Mouse (Mus musculus) C2C12 (cell line): ENCODE measurements around the gene Hoxc4. TPM values are rescaled to one million over a fixed set of nuclear protein-coding genes. Genes with fewer than 3 reads are reported as not detected.
A peak's percentile ranks its signal among the peaks of the same experiment; 100 is the strongest.

Experiments
- H3K27me3 ChIP-seq: one replicate; pipeline ENCODE4 v1.6.1; 2011; ENCODE audit not compliant: control insufficient read depth, insufficient read depth, insufficient read length
- H3K36me3 ChIP-seq: one replicate; pipeline ENCODE4 v1.6.1; 2011; ENCODE audit not compliant: control insufficient read depth, insufficient read depth
- H3K4me3 ChIP-seq: one replicate; pipeline ENCODE4 v1.5.1; 2011; ENCODE audit warnings: mild to moderate bottlenecking, control low read depth; ENCODE audit not compliant: poor library complexity, insufficient read depth, severe bottlenecking
- H3K79me2 ChIP-seq: one replicate; pipeline ENCODE4 v1.6.1; 2011; ENCODE audit not compliant: control insufficient read depth, insufficient read depth
- H3K79me3 ChIP-seq: one replicate; pipeline ENCODE4 v1.6.1; 2011; ENCODE audit warnings: low read depth, control low read depth
- H3ac ChIP-seq: one replicate; pipeline ENCODE3; 2011; ENCODE audit warnings: low read depth; ENCODE audit not compliant: control insufficient read depth, insufficient read length
- CEBPB ChIP-seq: IDR thresholded peaks from one replicate; pipeline ENCODE4 v1.6.1; 2011; ENCODE audit warnings: low read depth, mild to moderate bottlenecking, control low read depth, moderate library complexity
- CTCF ChIP-seq: IDR thresholded peaks from one replicate; pipeline ENCODE4 v1.5.1; 2011; ENCODE audit not compliant: control insufficient read depth, insufficient read depth, insufficient read length
- FOSL1 ChIP-seq: IDR thresholded peaks from one replicate; pipeline ENCODE4 v1.8.0; 2011; ENCODE audit warnings: mild to moderate bottlenecking, low read length; ENCODE audit not compliant: poor library complexity, insufficient read depth, severe bottlenecking
- MAX ChIP-seq: IDR thresholded peaks from one replicate; pipeline ENCODE4 v1.6.1; 2011; ENCODE audit warnings: mild to moderate bottlenecking, control low read depth
- MYOD1 ChIP-seq: IDR thresholded peaks from one replicate; pipeline ENCODE4 v1.6.1; 2011; ENCODE audit warnings: low read depth; ENCODE audit not compliant: control insufficient read depth, insufficient read length
- MYOG ChIP-seq: IDR thresholded peaks from one replicate; pipeline ENCODE4 v1.6.1; 2011; ENCODE audit not compliant: control insufficient read depth, insufficient read length; ENCODE audit errors: extremely low read depth
- USF1 ChIP-seq: IDR thresholded peaks from one replicate; pipeline ENCODE4 v1.6.1; 2011; ENCODE audit warnings: low read depth, mild to moderate bottlenecking, control low read depth, moderate library complexity
- polyA plus RNA-seq: library from polyadenylated mRNA; unstranded; fragments of >200 nt; fragmentation: generic; extraction: Trizol; gene quantifications from one replicate; pipeline ENCODE4 v1.2.1, GENCODE M21; 2012; ENCODE audit warnings: missing spikeins

Hoxc4 gene
- polyA plus RNA-seq, 1 experiment, result 3.4 TPM

GRCm38 (mm10) chr15:102975688-102976111 lies 43.0 kb upstream of the Hoxc4 start:
- H3K79me3 ChIP-seq, result peaks cover 94% of the 10 kb centered on the region
- peaks cover 12% of the 10 kb centered on the region for H3K36me3 ChIP-seq
- peak overlapping the region; percentile 52 for H3K4me3 ChIP-seq
- peaks cover 100% of the 10 kb centered on the region for H3K79me2 ChIP-seq
- peak overlapping the region; percentile 50 for H3ac ChIP-seq
- TF ChIP-seq MYOD1 (peak; percentile 38), USF1 (no peak)
- no peaks in the 10 kb centered on the region for H3K27me3 ChIP-seq

- Histone ChIP-seq H3K36me3 (peaks cover 12% of the 10 kb centered on the region), H3K79me2 (peaks cover 100% of the 10 kb centered on the region), H3ac (peak within 1 kb of the TSS; percentile 94), H3K4me3 (peak within 1 kb of the TSS; percentile 52), H3K79me3 (peaks cover 93% of the 10 kb centered on the region), H3K27me3 (no peaks in the 10 kb centered on the region)
- TF ChIP-seq MAX (no peak), FOSL1 (no peak), CTCF (no peak), MYOG (no peak), USF1 (no peak), MYOD1 (no peak)
These were observed 42.6 kb upstream of the Hoxc4 start, which contains the start of gene Hoxc9 for GRCm38 (mm10) chr15:102976171-102976570. Gene Hoxc9, plus strand, starts transcription at chr15:102976439.

GRCm38 (mm10) chr15:102976631-102977422 lies 41.9 kb upstream of the Hoxc4 start:
- Histone ChIP-seq H3K36me3 (peaks cover 12% of the 10 kb centered on the region), H3ac (peak overlapping the region; percentile 94), H3K79me3 (peaks cover 91% of the 10 kb centered on the region), H3K27me3 (no peaks in the 10 kb centered on the region), H3K4me3 (peak overlapping the region; percentile 52), H3K79me2 (peaks cover 100% of the 10 kb centered on the region)
- TF ChIP-seq MYOG, result no peak
- no peak for TF ChIP-seq MYOD1
- TF ChIP-seq USF1, result no peak
- TF ChIP-seq CEBPB, result no peak
- TF ChIP-seq FOSL1, result no peak
- no peak for TF ChIP-seq MAX
- no peak for TF ChIP-seq CTCF

GRCm38 (mm10) chr15:102977423-102977974 lies 41.2 kb upstream of the Hoxc4 start:
- peak; percentile 4 for TF ChIP-seq MAX
- TF ChIP-seq USF1, result no peak
- H3K27me3 ChIP-seq, result no peaks in the 10 kb centered on the region
- peak overlapping the region; percentile 52 for H3K4me3 ChIP-seq

GRCm38 (mm10) chr15:102978615-102979515 lies 39.9 kb upstream of the Hoxc4 start:
- Histone ChIP-seq H3K36me3 (peaks cover under 1% of the 10 kb centered on the region), H3ac (peak overlapping the region; percentile 28), H3K79me2 (peaks cover 100% of the 10 kb centered on the region), H3K27me3 (no peaks in the 10 kb centered on the region), H3K4me3 (peak overlapping the region; percentile 8), H3K79me3 (peaks cover 88% of the 10 kb centered on the region)
- TF ChIP-seq FOSL1, result no peak
- no peak for TF ChIP-seq MAX
- TF ChIP-seq CTCF, result no peak
- no peak for TF ChIP-seq MYOD1

More at GRCm38 (mm10) chr15:102977423-102977974, 41.2 kb upstream of the Hoxc4 start:
- H3K79me2 ChIP-seq, result peaks cover 100% of the 10 kb centered on the region
- peaks cover 7% of the 10 kb centered on the region for H3K36me3 ChIP-seq
- H3ac ChIP-seq, result peak overlapping the region; percentile 94
- H3K79me3 ChIP-seq, result peaks cover 90% of the 10 kb centered on the region
